Comparison of ENCODE assay signal across 29 mouse cellular contexts in the genomic region with DNA sequence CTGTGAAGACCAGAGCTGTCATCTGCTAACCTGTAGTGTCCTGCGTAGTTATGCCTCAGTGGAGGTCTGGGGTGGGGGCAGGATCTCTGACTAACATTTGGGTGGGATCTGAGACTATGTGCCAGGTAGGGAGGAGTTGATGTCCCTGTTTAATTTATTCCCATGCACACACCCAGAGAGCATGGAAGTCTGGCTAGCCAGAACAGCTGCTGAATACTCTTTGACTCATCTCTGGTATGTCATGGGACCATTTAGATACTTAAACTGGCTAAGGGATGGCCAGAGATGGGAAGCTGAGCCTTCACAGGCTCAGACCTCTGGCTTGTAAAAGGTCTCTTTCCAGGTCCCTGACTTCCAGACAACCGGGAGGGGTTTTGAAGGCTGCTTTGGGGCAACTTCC. TPM values are rescaled to one million over a fixed set of nuclear protein-coding genes. Genes with fewer than 3 reads are reported as not detected.
DNase-seq lines count a peak whose midpoint lies in the region; ATAC-seq and TF ChIP-seq lines count a peak whose summit lies in the region.
"Had no signal": no experiment of that assay in that cellular context is flagged by ENCODE, and none has a peak within 500 bp of the region (broad histone marks: within the 10 kb centered on the region; RNA-seq: fewer than 3 reads in every experiment).

No protein-coding gene starts in this region.

- H3ac ChIP-seq in C2C12 (ENCODE audit: control insufficient read depth, insufficient read length, low read depth): no peak overlapping the region
- no peak overlapping the region for H3ac ChIP-seq in myocyte (ENCODE audit: control insufficient read depth, insufficient read length)

- H3K79me2 ChIP-seq in C2C12 (ENCODE audit: control insufficient read depth, insufficient read depth) (peaks cover 92% of the 10 kb centered on the region), myocyte (ENCODE audit: control insufficient read depth, insufficient read depth) (peaks cover 83% of the 10 kb centered on the region)

- no peak overlapping the region for H3K9ac ChIP-seq in limb, embryonic 14.5 days (ENCODE audit: low read depth, low read length, severe bottlenecking)
- H3K9ac ChIP-seq: embryonic facial prominence, embryonic 12.5 days; forebrain, embryonic 15.5 days; hindbrain, embryonic 15.5 days; limb, embryonic 13.5 days; liver, embryonic 14.5 days; lung, embryonic 14.5 days; neural tube, embryonic 12.5 days had no signal

- H3K36me3 ChIP-seq in heart, embryonic 10.5 days: peaks cover 20% of the 10 kb centered on the region; the same call in 1 of the 2 replicates
- peaks cover 11% of the 10 kb centered on the region for H3K36me3 ChIP-seq in limb, embryonic 14.5 days (ENCODE audit: control insufficient read depth, insufficient read depth, low read length)
- H3K36me3 ChIP-seq in limb, embryonic 10.5 days: peaks cover 31% of the 10 kb centered on the region; the same call in 1 of the 2 replicates
- H3K36me3 ChIP-seq in C2C12 (ENCODE audit: control insufficient read depth, insufficient read depth) (peaks cover 39% of the 10 kb centered on the region), myocyte (ENCODE audit: control insufficient read depth, insufficient read depth) (peaks cover 14% of the 10 kb centered on the region)
- H3K36me3 ChIP-seq: forebrain, embryonic 15.5 days; hindbrain, embryonic 15.5 days had no signal

- TF ChIP-seq POLR2A in limb, embryonic 14.5 days (IDR thresholded peaks at IDR 0.05; ENCODE audit: borderline replicate concordance, extremely low read depth, insufficient read depth, insufficient read length): no peak
- no peak for TF ChIP-seq POLR2A in myocyte (IDR thresholded peaks at IDR 0.05; ENCODE audit: insufficient read length, low read depth)

- H3K27me3 ChIP-seq in heart, embryonic 10.5 days (ENCODE audit: insufficient read depth, poor library complexity, severe bottlenecking): no peaks in the 10 kb centered on the region
- no peaks in the 10 kb centered on the region for H3K27me3 ChIP-seq in limb, embryonic 14.5 days (ENCODE audit: control insufficient read depth, insufficient read depth, low read length)
- H3K27me3 ChIP-seq in limb, embryonic 10.5 days (ENCODE audit: low read depth, poor library complexity, severe bottlenecking): no peaks in the 10 kb centered on the region
- H3K27me3 ChIP-seq in C2C12 (ENCODE audit: control insufficient read depth, insufficient read depth, insufficient read length) (no peaks in the 10 kb centered on the region), myocyte (ENCODE audit: control insufficient read depth, insufficient read depth, insufficient read length) (no peaks in the 10 kb centered on the region)
- H3K27me3 ChIP-seq: embryonic facial prominence, embryonic 12.5 days; forebrain, embryonic 15.5 days; hindbrain, embryonic 15.5 days; limb, embryonic 13.5 days; neural tube, embryonic 12.5 days had no signal

- H3K4me1 ChIP-seq in heart, embryonic 10.5 days: peaks cover 62% of the 10 kb centered on the region
- H3K4me1 ChIP-seq in limb, embryonic 14.5 days (ENCODE audit: control insufficient read depth, insufficient read depth, low read length): no peaks in the 10 kb centered on the region
- H3K4me1 ChIP-seq in limb, embryonic 10.5 days: 0 out of 2 replicates have a peak, but pooled peaks cover 3% of the 10 kb centered on the region

- ATAC-seq in limb, embryonic 14.5 days (ENCODE audit: low FRiP score, low read depth): 0 out of 2 replicates have a peak, but pooled peaks have one; percentile 9
- ATAC-seq: activated CD4-positive, CD25-positive, alpha-beta regulatory T cell, adult 4 months; forebrain, embryonic 15.5 days; intestine, embryonic 16.5 days had no signal

- peak overlapping the region; percentile 72 for H3K27ac ChIP-seq in heart, embryonic 10.5 days
- H3K27ac ChIP-seq in limb, embryonic 14.5 days (replicated peaks; ENCODE audit: low read depth, low read length): no peak overlapping the region
- H3K27ac ChIP-seq in limb, embryonic 10.5 days: no peak overlapping the region
- H3K27ac ChIP-seq: embryonic facial prominence, embryonic 12.5 days; limb, embryonic 13.5 days; liver, embryonic 14.5 days; neural tube, embryonic 12.5 days had no signal

- peaks cover 73% of the 10 kb centered on the region for H3K79me3 ChIP-seq in C2C12 (ENCODE audit: low read depth)

- DNase-seq in heart, embryonic 10.5 days (ENCODE audit: low spot score): no peak
- DNase-seq in heart, postnatal 14 days: no peak
- no peak for DNase-seq in limb, embryonic 14.5 days (ENCODE audit: low spot score)
- DNase-seq in limb, embryonic 10.5 days (ENCODE audit: low spot score): no peak
- DNase-seq in adrenal gland, adult 2 months: no peak
- DNase-seq: adrenal gland, postnatal 10 days; B cell, adult 2 months; cerebellum, adult 18-20 months; cerebellum, postnatal 14 days; heart, adult 18-20 months; kidney, postnatal 25 days; layer of hippocampus, postnatal 36 days; lung, embryonic 14.5 days; lung, postnatal 36 days had no signal

- H3K4me2 ChIP-seq in limb, embryonic 14.5 days (replicated peaks; ENCODE audit: low read depth, low read length, severe bottlenecking): no peak overlapping the region
- H3K4me2 ChIP-seq in myocyte (ENCODE audit: low read depth): peak overlapping the region; percentile 62
- H3K4me2 ChIP-seq: embryonic facial prominence, embryonic 12.5 days; forebrain, embryonic 15.5 days; hindbrain, embryonic 15.5 days; limb, embryonic 13.5 days; lung, embryonic 14.5 days; neural tube, embryonic 12.5 days had no signal

- no peaks in the 10 kb centered on the region for H3K9me3 ChIP-seq in heart, embryonic 10.5 days
- H3K9me3 ChIP-seq in limb, embryonic 14.5 days (ENCODE audit: control insufficient read depth, low read length): no peaks in the 10 kb centered on the region
- no peaks in the 10 kb centered on the region for H3K9me3 ChIP-seq in limb, embryonic 10.5 days (replicated peaks)
- H3K9me3 ChIP-seq: embryonic facial prominence, embryonic 12.5 days; forebrain, embryonic 15.5 days; hindbrain, embryonic 15.5 days; limb, embryonic 13.5 days; neural tube, embryonic 12.5 days had no signal

- WGBS in heart, embryonic 10.5 days: 92% methylated on average over 2 of the region's 2 CpGs
- WGBS in limb, embryonic 14.5 days: 93% methylated on average over 2 of the region's 2 CpGs
- WGBS in limb, embryonic 10.5 days: 98% methylated on average over 2 of the region's 2 CpGs

- intact Hi-C loops in heart, postnatal 14 days (cut with DNase I): no loop called here

- H3K4me3 ChIP-seq in heart, embryonic 10.5 days: no peak overlapping the region
- no peak overlapping the region for H3K4me3 ChIP-seq in limb, embryonic 14.5 days (replicated peaks; ENCODE audit: low read length)
- H3K4me3 ChIP-seq in limb, embryonic 10.5 days: no peak overlapping the region
- H3K4me3 ChIP-seq in C2C12 (ENCODE audit: insufficient read depth, poor library complexity, severe bottlenecking) (no peak overlapping the region), myocyte (no peak overlapping the region)
- H3K4me3 ChIP-seq: embryonic facial prominence, embryonic 12.5 days; forebrain, embryonic 15.5 days; hindbrain, embryonic 15.5 days; limb, embryonic 13.5 days; megakaryocyte, embryonic 14.5 days; neural tube, embryonic 12.5 days had no signal

- no peak for TF ChIP-seq CTCF in C2C12 (IDR thresholded peaks at IDR 0.05; ENCODE audit: control insufficient read depth, insufficient read depth, insufficient read length)

TF ChIP-seq in myocyte, 11 proteins besides CTCF, POLR2A, EP300 and RAD21 (continues in another document):
- no peak for TF ChIP-seq E2F4 (IDR thresholded peaks at IDR 0.05; ENCODE audit: insufficient read depth)

RNA-seq across cellular contexts. Expression of gene Pacs2, which starts 13.2 kb away (rescaled TPM):
- 11.7 TPM in 2 replicates for polyA plus RNA-seq in heart, embryonic 10.5 days (2016; fragmentation: Nextera tagmentation; extraction: Ambion mirVana)
- 10 to 100 TPM; 29.0 to 32.1 TPM for total RNA-seq in heart, postnatal 14 days (2021)
- polyA plus RNA-seq in limb, embryonic 14.5 days (2012; rRNA removed): 55.0 and 62.3 TPM in 2 replicates
- 16.3 and 16.5 TPM in 2 replicates for polyA plus RNA-seq in limb, embryonic 14.5 days (2014; fragmentation: Nextera tagmentation; extraction: Ambion mirVana)
- polyA plus RNA-seq in limb, embryonic 10.5 days (2016; fragmentation: Nextera tagmentation; extraction: Ambion mirVana): 11.7 and 11.8 TPM in 2 replicates
- 48.8 TPM for polyA plus RNA-seq in C2C12 (2012; fragmentation: generic; extraction: Trizol)
- 89.3 TPM for polyA plus RNA-seq in myocyte (2012; fragmentation: generic; extraction: Trizol)
- total RNA-seq in adrenal gland, adult 2 months (2021): 10 to 100 TPM; 38.7 to 42.1 TPM
- 51.9 and 66.9 TPM in 2 replicates for polyA plus RNA-seq in adrenal gland, adult 2 months (2012; rRNA removed)

RNA-seq across cellular contexts. Expression of gene Brf1, which starts 27.0 kb away (rescaled TPM):
- polyA plus RNA-seq in heart, embryonic 10.5 days (2016; fragmentation: Nextera tagmentation; extraction: Ambion mirVana): 35.3 and 41.5 TPM in 2 replicates
- 10 to 100 TPM; 28.3 to 28.8 TPM for total RNA-seq in heart, postnatal 14 days (2021)
- polyA plus RNA-seq in limb, embryonic 14.5 days (2012; rRNA removed): 82.5 and 97.4 TPM in 2 replicates
- polyA plus RNA-seq in limb, embryonic 14.5 days (2014; fragmentation: Nextera tagmentation; extraction: Ambion mirVana): 60.9 and 66.2 TPM in 2 replicates
- 53.5 and 65.9 TPM in 2 replicates for polyA plus RNA-seq in limb, embryonic 10.5 days (2016; fragmentation: Nextera tagmentation; extraction: Ambion mirVana)
- polyA plus RNA-seq in C2C12 (2012; fragmentation: generic; extraction: Trizol) (27.2 TPM), myocyte (2012; fragmentation: generic; extraction: Trizol) (27.9 TPM)
- total RNA-seq in adrenal gland, adult 2 months (2021): 10 to 100 TPM; 41.9 to 46.8 TPM
- 70.6 and 71.2 TPM in 2 replicates for polyA plus RNA-seq in adrenal gland, adult 2 months (2012; rRNA removed)

RNA-seq across cellular contexts. Expression of gene Tex22, which starts 46.8 kb away (rescaled TPM):
- not detected in 2 replicates for polyA plus RNA-seq in heart, embryonic 10.5 days (2016; fragmentation: Nextera tagmentation; extraction: Ambion mirVana)
- total RNA-seq in heart, postnatal 14 days (2021): under 1 TPM in 1 of 2 experiments, not detected in 1; 0.27 TPM
- 0.13 and 0.28 TPM in 2 replicates for polyA plus RNA-seq in limb, embryonic 14.5 days (2012; rRNA removed)
- not detected in 2 replicates for polyA plus RNA-seq in limb, embryonic 14.5 days (2014; fragmentation: Nextera tagmentation; extraction: Ambion mirVana)
- polyA plus RNA-seq in limb, embryonic 10.5 days (2016; fragmentation: Nextera tagmentation; extraction: Ambion mirVana): 0.18 and 0.21 TPM in 2 replicates
- polyA plus RNA-seq in C2C12 (2012; fragmentation: generic; extraction: Trizol): not detected
- 0.11 TPM for polyA plus RNA-seq in myocyte (2012; fragmentation: generic; extraction: Trizol)
- under 1 TPM; 0.28 to 0.43 TPM for total RNA-seq in adrenal gland, adult 2 months (2021)
- polyA plus RNA-seq in adrenal gland, adult 2 months (2012; rRNA removed): 0.35 and 0.90 TPM in 2 replicates
- total RNA-seq: adrenal gland, postnatal 10 days; heart, adult 18-20 months; monocyte, adult 5-6 weeks had no signal
- polyA plus RNA-seq: heart, embryonic 16.5 days; hindbrain, embryonic 15.5 days; intestine, embryonic 16.5 days; kidney, embryonic 14.5 days; lung, embryonic 14.5 days; neural tube, embryonic 12.5 days; urinary bladder, adult 2 months had no signal

RNA-seq across cellular contexts. Expression of gene Btbd6, which starts 51.2 kb away (rescaled TPM):
- 22.3 and 23.6 TPM in 2 replicates for polyA plus RNA-seq in heart, embryonic 10.5 days (2016; fragmentation: Nextera tagmentation; extraction: Ambion mirVana)
- 10 to 100 TPM; 16.8 TPM for total RNA-seq in heart, postnatal 14 days (2021)
- 31.0 and 52.7 TPM in 2 replicates for polyA plus RNA-seq in limb, embryonic 14.5 days (2012; rRNA removed)
- polyA plus RNA-seq in limb, embryonic 14.5 days (2014; fragmentation: Nextera tagmentation; extraction: Ambion mirVana): 27.3 and 27.4 TPM in 2 replicates
- 25.6 and 27.9 TPM in 2 replicates for polyA plus RNA-seq in limb, embryonic 10.5 days (2016; fragmentation: Nextera tagmentation; extraction: Ambion mirVana)
- polyA plus RNA-seq in C2C12 (2012; fragmentation: generic; extraction: Trizol) (17.2 TPM), myocyte (2012; fragmentation: generic; extraction: Trizol) (16.3 TPM)
- 10 to 100 TPM; 14.6 to 24.7 TPM for total RNA-seq in adrenal gland, adult 2 months (2021)
- 165 and 232 TPM in 2 replicates for polyA plus RNA-seq in adrenal gland, adult 2 months (2012; rRNA removed)
